Mouse (Mus musculus) forebrain, embryonic 16.5 days (tissue): ENCODE data around the gene Myt1l. TPM values are rescaled to one million over a fixed set of nuclear protein-coding genes. Genes with fewer than 3 reads are reported as not detected.
A peak's percentile ranks its signal among the peaks of the same experiment; 100 is the strongest.

ENCODE experiments used
- ATAC-seq: fragments of 200-750 bp; cut with Nextera tagmentation; 2 replicates; pipeline ENCODE4 v1.8.0; 2017; ENCODE audit warnings: mild to moderate bottlenecking, moderate library complexity
- H3K27ac ChIP-seq: fragments of 300-500 bp; sonication (generic); 2 replicates; pipeline ENCODE4 v1.5.1; 2014; ENCODE audit warnings: low read length, control low read depth
- H3K27me3 ChIP-seq: fragments of 300-500 bp; sonication (generic); replicated peaks from 2 replicates; pipeline ENCODE4 v1.6.1; 2014; ENCODE audit warnings: low read length; ENCODE audit not compliant: control insufficient read depth, insufficient read depth
- H3K36me3 ChIP-seq: fragments of 300-500 bp; sonication (generic); 2 replicates; pipeline ENCODE4 v1.6.1; 2014; ENCODE audit not compliant: control insufficient read depth, insufficient read depth
- H3K4me1 ChIP-seq: fragments of 300-500 bp; sonication (generic); replicated peaks from 2 replicates; pipeline ENCODE4 v1.6.1; 2014; ENCODE audit warnings: low read length; ENCODE audit not compliant: control insufficient read depth, insufficient read depth
- H3K4me2 ChIP-seq: fragments of 300-500 bp; sonication (generic); 2 replicates; pipeline ENCODE4 v1.6.1; 2014; ENCODE audit warnings: mild to moderate bottlenecking, low read length, control low read depth
- H3K4me3 ChIP-seq: fragments of 300-500 bp; sonication (generic); replicated peaks from 2 replicates; pipeline ENCODE4 v1.5.1; 2014; ENCODE audit warnings: mild to moderate bottlenecking, low read length, control low read depth
- H3K9ac ChIP-seq: fragments of 300-500 bp; sonication (generic); replicated peaks from 2 replicates; pipeline ENCODE4 v1.6.1; 2014; ENCODE audit warnings: low read depth, low read length, control low read depth
- H3K9me3 ChIP-seq: fragments of 300-500 bp; sonication (generic); 2 replicates; pipeline ENCODE4 v1.6.1; 2016; ENCODE audit warnings: low read length; ENCODE audit not compliant: control insufficient read depth
- WGBS: fragments of 180-500 bp; shearing (Covaris S2); extraction: QIAGEN DNeasy Blood & Tissue Kit; methylation state at CpG from one replicate; pipeline ENCODE4 v1.1.7; 2014; 5-methylcytosine and 5-hydroxymethylcytosine counted together
- polyA plus RNA-seq: library from polyadenylated mRNA; unstranded; fragments of >200 nt; fragmentation: Nextera tagmentation; extraction: Ambion mirVana; gene quantifications from 2 replicates; pipeline ENCODE4 v1.2.1, GENCODE M21; 2015

Myt1l gene
- polyA plus RNA-seq, 1 experiment from 2014 or later = 316 TPM

DNA sequence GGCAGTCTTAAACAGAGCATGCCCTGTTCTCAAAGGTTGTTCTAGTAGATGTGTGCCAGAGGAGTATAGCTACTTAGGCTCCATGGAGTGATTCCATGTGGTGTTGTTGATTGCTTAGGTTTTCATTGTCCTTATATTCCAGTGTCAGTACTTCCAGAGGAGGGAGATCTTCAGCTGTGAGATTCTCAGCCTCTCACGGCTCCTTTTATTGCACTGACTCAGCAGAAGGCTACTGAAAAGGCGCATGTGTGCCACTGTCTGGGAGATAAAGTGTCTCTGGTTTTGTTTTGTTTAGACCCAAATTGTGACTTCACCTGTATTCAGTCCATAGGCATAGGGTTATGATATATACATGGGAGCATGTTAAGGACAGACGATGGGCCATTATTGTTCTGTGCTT lies 28.2 kb downstream of the Myt1l start:
- Histone ChIP-seq H3K36me3 (no peaks in the 10 kb centered on the region), H3K4me1 (peaks cover 59% of the 10 kb centered on the region), H3K9me3 (no peaks in the 10 kb centered on the region), H3K4me2 (no peak overlapping the region), H3K4me3 (no peak overlapping the region), H3K27me3 (no peaks in the 10 kb centered on the region), H3K9ac (no peak overlapping the region), H3K27ac (no peak overlapping the region)
- WGBS = 65% methylated on average over 3 of the region's 3 CpGs
- no peak for ATAC-seq

DNA sequence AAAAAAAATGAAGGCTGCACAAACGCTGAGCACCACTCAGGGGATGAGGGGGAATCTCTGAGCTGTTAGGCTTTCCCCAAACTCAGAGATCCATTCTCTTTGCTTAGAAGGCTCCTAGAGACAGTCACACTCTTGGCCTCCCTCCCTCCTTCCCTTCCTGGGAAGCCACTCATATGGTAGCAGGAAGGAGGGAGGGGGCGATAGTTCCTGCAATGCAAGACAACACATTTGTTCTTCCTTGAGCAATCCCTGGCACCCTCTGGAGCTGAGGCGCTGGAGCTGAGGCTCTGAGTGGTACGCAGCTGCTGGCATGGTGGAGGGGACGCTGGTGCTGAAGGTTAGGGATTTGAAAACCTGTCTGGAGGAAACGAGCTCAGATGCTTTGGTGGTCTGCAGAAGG lies 28.7 kb downstream of the Myt1l start:
- Histone ChIP-seq H3K4me1 (peaks cover 60% of the 10 kb centered on the region), H3K4me2 (no peak overlapping the region), H3K9me3 (no peaks in the 10 kb centered on the region), H3K27ac (no peak overlapping the region), H3K4me3 (no peak overlapping the region), H3K9ac (no peak overlapping the region), H3K27me3 (no peaks in the 10 kb centered on the region), H3K36me3 (no peaks in the 10 kb centered on the region)
- 59% methylated on average over 6 of the region's 6 CpGs for WGBS
- ATAC-seq = no peak

DNA sequence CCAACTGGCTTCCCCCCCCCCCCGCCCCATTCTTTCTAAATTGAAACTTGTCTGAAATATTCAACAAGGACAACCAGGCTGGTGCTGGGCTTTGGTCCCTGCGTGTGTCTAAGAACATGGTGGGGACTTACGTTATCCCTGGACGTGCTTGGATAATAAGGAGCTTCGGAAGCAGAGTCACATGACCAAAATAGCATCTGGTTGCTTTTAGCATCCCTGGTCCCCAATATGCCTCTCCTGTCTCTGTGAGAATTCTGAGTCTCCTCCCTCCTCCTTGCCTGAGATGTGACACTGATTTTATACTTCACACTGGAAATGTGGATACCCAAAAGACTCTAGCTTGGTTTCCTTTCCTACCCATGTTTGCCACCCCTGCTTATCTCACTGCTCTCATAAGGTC lies 31.6 kb downstream of the Myt1l start:
- Histone ChIP-seq H3K4me1 (peaks cover 49% of the 10 kb centered on the region), H3K9me3 (no peaks in the 10 kb centered on the region), H3K4me2 (no peak overlapping the region), H3K9ac (no peak overlapping the region), H3K4me3 (no peak overlapping the region), H3K27me3 (no peaks in the 10 kb centered on the region), H3K36me3 (no peaks in the 10 kb centered on the region), H3K27ac (0 out of 2 replicates have a peak overlapping the region, but pooled peaks have one; percentile 29)
- 43% methylated on average over 5 of the region's 5 CpGs for WGBS
- ATAC-seq = 0 out of 2 replicates have a peak, but pooled peaks have one; percentile 16

DNA sequence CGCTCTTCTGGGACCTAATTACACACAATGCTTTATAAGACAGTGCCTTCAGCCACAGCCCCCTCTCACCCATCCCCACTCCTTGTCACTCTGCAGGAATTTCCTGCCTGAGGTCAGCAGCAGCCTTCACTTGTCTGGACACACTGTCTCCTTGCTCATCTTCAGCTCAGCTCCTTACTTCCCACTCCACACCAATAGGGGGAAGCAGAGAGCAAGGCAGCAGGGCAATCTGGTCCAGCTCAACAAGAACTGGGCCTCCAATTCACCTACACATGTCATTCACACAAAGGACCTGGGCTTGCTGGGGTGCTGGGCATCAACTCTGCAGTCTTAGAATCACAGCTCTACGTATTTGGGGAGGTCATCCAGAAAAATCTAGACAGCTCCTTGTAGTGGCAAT lies 33.0 kb downstream of the Myt1l start:
- ATAC-seq = no peak

DNA sequence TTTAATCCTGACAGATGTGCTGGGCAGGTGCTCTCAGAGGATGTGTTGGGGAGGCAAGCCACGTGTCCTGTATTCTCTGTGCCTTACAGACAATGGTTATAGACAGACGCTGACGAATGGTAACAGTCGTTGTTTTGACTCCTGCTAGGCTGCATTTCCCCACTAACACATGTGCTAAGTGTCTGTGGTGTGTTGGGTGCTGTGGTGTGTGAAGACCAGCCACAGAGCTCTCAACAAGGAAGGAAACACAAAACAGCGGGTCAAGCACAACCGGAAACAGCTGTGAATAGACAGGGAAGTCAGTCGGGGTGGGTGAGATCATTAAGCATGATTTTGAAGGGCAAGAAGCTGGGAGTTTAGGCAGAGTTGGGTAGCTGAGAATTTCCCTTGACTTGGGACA lies 41.1 kb downstream of the Myt1l start:
- Histone ChIP-seq H3K27ac (no peak overlapping the region), H3K36me3 (peaks cover 14% of the 10 kb centered on the region), H3K9me3 (no peaks in the 10 kb centered on the region), H3K4me3 (no peak overlapping the region), H3K4me2 (no peak overlapping the region), H3K9ac (no peak overlapping the region), H3K27me3 (no peaks in the 10 kb centered on the region), H3K4me1 (no peaks in the 10 kb centered on the region)
- WGBS = 64% methylated on average over 7 of the region's 7 CpGs
- ATAC-seq = no peak

More for the DNA sequence above, 33.0 kb downstream of the Myt1l start:
- H3K27me3 ChIP-seq = no peaks in the 10 kb centered on the region
- no peaks in the 10 kb centered on the region for H3K36me3 ChIP-seq
- H3K4me1 ChIP-seq = peaks cover 42% of the 10 kb centered on the region
- H3K4me3 ChIP-seq = no peak overlapping the region
- H3K27ac ChIP-seq = no peak overlapping the region
- H3K4me2 ChIP-seq = no peak overlapping the region
- WGBS = 80% methylated on average over 2 of the region's 2 CpGs
- no peaks in the 10 kb centered on the region for H3K9me3 ChIP-seq
- H3K9ac ChIP-seq = no peak overlapping the region

DNA sequence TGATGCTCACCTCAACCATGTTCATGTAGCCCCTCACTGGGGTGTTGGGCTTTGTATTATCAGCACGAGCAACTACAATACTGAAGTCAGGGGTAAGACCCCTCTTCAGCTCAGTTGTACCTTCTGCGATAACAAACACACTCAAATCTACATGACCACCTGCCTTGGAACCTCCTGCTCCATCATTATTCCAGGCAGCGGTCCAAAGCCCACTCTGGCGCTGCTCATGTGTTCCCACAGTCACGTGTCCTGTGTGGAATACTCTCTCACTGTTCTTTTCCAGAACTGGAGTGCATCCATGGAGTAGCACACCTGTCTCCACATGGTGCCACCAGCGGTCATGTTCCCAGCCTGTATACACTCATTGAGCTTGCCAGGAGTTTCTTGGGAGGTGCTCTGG lies 42.2 kb downstream of the Myt1l start:
- Histone ChIP-seq H3K27me3 (no peaks in the 10 kb centered on the region), H3K27ac (no peak overlapping the region), H3K9ac (no peak overlapping the region), H3K9me3 (no peaks in the 10 kb centered on the region), H3K4me1 (no peaks in the 10 kb centered on the region), H3K4me3 (no peak overlapping the region), H3K4me2 (no peak overlapping the region), H3K36me3 (peaks cover 14% of the 10 kb centered on the region)
- ATAC-seq = no peak
- WGBS = 77% methylated on average over 6 of the region's 6 CpGs

DNA sequence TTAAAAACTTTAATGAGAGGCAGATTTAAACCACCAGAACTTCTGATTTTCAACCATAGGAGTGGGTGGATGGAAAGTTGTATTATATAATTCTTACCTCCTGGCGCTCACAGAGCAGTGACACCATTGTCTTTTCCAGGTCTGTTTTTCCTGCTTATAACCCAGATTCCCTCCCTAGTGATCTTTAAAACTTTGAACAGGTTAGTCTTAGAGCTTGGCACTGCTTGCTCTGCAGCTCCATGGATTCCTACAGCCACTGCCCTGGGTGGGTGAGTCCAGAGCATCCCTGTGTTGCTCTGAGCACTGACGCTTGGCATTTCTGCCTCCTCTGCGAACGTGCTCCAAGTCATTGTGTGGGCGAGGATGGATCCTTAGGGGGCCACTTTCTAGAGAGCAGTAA lies 43.4 kb downstream of the Myt1l start:
- H3K36me3 ChIP-seq = peaks cover 17% of the 10 kb centered on the region
- H3K4me3 ChIP-seq = no peak overlapping the region
- no peak overlapping the region for H3K9ac ChIP-seq
- WGBS = 76% methylated on average over 5 of the region's 5 CpGs
- ATAC-seq = no peak
- no peaks in the 10 kb centered on the region for H3K4me1 ChIP-seq
- H3K27me3 ChIP-seq = no peaks in the 10 kb centered on the region
- no peak overlapping the region for H3K27ac ChIP-seq
- H3K9me3 ChIP-seq = no peaks in the 10 kb centered on the region
- no peak overlapping the region for H3K4me2 ChIP-seq

DNA sequence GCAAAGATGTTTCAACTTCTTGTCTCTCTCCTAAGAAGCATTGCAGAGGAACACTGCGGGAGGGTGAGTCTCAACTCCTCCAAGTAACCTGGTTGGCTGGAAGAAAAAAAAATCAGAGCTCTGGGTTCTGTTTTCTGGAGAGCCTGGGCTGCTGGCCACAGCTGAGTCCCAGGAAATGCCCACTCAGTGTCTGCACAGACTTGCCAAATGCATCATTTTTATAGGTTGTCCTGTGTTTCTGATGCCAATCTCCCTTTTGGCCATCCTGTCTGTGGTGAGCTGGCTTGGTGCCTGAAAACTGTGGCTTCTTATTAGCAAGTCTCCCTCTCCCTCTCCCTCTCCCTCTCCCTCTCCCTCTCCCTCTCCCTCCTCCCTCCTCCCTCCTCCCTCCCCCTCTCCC lies 65.6 kb downstream of the Myt1l start:
- H3K36me3 ChIP-seq = peaks cover 33% of the 10 kb centered on the region
- WGBS = 88% methylated on average over 1 of the region's 1 CpGs
- H3K4me3 ChIP-seq = no peak overlapping the region
- peaks cover 5% of the 10 kb centered on the region for H3K9me3 ChIP-seq
- H3K27me3 ChIP-seq = no peaks in the 10 kb centered on the region
- no peak overlapping the region for H3K9ac ChIP-seq
- H3K4me2 ChIP-seq = no peak overlapping the region
- H3K4me1 ChIP-seq = no peaks in the 10 kb centered on the region
- no peak for ATAC-seq
- H3K27ac ChIP-seq = no peak overlapping the region

DNA sequence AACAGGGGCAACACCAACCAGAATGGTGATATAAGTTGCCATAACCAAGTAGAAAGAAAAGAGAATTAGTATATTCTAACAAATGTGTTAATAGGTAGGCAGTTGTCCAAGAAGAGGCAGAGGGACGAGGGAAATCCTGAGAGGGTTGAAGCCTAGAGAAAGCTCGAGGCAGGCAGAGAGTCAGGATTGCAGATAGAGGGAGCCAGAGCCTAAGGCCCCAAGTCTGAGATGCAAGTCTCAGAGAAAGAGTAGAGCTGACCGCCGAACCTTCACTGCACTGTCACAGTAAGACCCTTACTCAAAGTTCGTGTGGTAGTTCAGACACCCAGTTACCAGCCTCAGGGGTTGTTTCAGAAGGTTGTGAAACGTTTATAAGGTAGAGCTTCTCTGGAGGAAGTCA lies 71.7 kb downstream of the Myt1l start:
- Histone ChIP-seq H3K9me3 (no peaks in the 10 kb centered on the region), H3K36me3 (peaks cover 11% of the 10 kb centered on the region), H3K4me3 (no peak overlapping the region), H3K27ac (no peak overlapping the region), H3K4me1 (peaks cover 12% of the 10 kb centered on the region; the same call in 1 of the 2 replicates), H3K4me2 (no peak overlapping the region), H3K9ac (no peak overlapping the region), H3K27me3 (no peaks in the 10 kb centered on the region)
- peak; percentile 36; the same call in 1 of the 2 replicates for ATAC-seq
- WGBS = 49% methylated on average over 6 of the region's 6 CpGs

DNA sequence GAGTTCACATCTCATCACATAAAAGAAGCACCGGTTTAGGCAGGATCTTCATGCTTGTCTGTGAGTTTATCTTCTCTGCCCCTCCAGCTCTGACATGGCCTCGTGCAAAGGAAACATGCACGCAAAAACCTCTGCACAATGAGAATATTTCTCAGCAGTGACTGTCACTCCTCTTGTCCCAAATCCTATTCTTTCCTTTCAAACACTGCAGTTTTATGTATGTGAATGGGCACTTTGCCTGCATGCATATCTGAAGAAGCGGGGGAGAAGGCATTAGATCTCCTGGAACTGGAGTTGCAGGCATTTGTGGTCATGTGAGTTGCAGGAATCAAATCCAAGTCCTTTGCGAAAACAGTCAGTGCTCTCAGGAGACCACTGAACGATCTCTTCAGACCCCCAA lies 73.0 kb downstream of the Myt1l start:
- H3K9ac ChIP-seq = no peak overlapping the region
- H3K4me3 ChIP-seq = no peak overlapping the region
- ATAC-seq = no peak
- H3K4me2 ChIP-seq = no peak overlapping the region
- no peak overlapping the region for H3K27ac ChIP-seq
- 76% methylated on average over 6 of the region's 6 CpGs for WGBS
- H3K36me3 ChIP-seq = peaks cover 6% of the 10 kb centered on the region; the same call in 1 of the 2 replicates
- H3K4me1 ChIP-seq = peaks cover 12% of the 10 kb centered on the region; the same call in 1 of the 2 replicates
- no peaks in the 10 kb centered on the region for H3K27me3 ChIP-seq
- H3K9me3 ChIP-seq = no peaks in the 10 kb centered on the region
